Mouse (Mus musculus) megakaryocyte, adult 5-6 weeks (primary cell): ENCODE data around the gene Mical3. TPM values are rescaled to one million over a fixed set of nuclear protein-coding genes. Genes with fewer than 3 reads are reported as not detected.

Experiments used
- ATAC-seq: 2 replicates; pipeline ENCODE4 v1.8.0; 2016; ENCODE audit warnings: mild to moderate bottlenecking, inconsistent platforms; ENCODE audit not compliant: poor library complexity, severe bottlenecking
- total RNA-seq, 2 experiments: library from RNA; stranded (forward) in 1 of 2; stranded (reverse) in 1 of 2; fragments of 153-499, 151-499 nt in 1 of 2; fragments of 221-1000, 200-1000 nt in 1 of 2; gene quantifications; 2 replicates each; pipeline versions ENCODE4 v1.2.3 to v1.2.4; 2015 to 2017

Gene Mical3
- total RNA-seq, 2 experiments from 2014 or later: 2.4 to 7.7 TPM

DNA sequence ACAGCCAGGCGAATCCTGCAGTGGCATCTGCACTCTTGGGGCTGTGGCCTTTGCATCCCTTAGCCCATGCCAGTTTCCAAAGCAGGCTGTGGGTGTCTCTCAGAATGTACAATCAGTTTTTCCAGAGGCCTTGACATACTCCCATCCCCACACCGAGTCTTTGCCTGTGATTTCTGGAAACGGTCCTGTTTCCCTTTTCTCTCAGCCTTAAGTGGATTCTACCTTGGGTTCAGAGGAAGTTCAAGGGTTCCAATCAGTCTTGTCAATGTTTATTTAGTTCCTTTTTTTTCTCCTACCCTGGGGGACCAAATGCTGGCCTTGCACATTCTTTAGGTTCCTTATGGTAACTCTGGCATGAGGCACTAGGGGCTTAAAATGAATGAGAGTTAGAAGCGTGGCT is 16.0 kb upstream of the Mical3 start:
- ATAC-seq: peak; percentile 66

DNA sequence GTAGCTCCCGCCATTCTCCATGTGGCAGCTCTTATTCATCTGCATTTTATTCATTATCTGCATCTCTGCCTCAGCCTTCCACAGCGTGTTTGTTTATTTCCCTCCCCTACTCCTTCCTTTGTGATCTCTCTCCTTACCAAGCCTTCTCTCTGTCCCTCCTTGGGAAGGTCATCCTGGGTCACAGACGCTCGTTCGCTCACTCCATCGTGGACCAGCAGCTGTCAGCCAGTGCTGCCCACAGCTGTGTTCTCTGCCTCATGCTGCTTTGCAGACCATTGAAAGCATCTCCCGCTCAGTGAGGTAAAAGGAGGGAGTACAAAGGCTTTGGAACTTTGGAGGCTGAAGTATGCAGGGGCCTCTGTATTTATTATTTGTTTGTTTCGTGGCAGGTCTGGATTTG is 15.1 kb upstream of the Mical3 start:
- ATAC-seq: no peak

DNA sequence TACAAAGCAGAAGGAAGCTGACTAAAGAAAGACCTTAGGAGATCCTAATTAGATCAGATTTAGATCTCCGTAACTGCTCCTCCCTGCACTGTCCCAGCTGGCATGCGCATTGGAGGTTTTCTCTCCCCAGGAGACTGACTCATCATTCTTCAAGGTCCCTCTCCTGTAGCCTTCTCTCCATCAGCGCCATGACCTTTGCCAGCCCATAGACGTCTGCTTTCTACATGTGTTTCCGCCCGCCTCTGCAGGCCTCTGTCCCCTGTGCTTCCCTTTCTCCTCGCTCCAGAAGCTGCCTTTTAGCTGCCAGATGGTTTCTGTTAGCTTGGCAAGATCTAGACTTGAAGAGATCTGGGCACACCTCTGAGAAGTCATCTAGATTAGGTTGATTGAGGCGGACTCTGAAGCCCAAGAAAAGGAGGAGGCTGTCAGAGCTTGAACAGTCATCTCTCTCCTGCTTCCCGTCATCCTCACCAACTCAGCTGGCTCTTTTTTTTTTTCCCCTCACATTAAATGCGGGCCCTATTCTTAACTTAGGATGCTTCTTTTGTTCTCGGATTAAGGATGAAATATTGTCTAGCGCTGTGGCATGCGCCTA is 14.3 kb upstream of the Mical3 start:
- no peak for ATAC-seq

GRCm38 (mm10) chr6:121144066-121144465 is 13.3 kb upstream of the Mical3 start:
- ATAC-seq: no peak

DNA sequence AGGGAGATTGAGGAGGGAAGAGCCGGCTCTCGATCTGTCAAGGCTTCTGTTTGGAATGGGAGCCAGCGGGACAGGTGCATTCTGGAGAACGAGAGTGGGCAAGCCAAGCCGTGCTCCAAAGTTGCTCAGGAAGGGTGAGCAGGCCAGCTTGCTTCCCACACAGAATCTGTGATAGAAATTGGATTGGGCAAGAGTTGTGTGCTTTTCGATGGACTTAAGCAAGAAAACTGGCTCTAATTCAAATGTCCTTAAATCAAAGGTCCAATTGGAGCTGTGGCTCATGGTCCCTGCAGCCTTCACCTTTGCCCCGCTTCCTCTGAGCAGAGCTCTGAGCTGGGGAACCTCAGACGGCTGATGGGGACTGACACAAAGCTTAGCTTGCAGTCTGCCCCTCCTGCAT is 12.6 kb upstream of the Mical3 start:
- ATAC-seq: no peak

DNA sequence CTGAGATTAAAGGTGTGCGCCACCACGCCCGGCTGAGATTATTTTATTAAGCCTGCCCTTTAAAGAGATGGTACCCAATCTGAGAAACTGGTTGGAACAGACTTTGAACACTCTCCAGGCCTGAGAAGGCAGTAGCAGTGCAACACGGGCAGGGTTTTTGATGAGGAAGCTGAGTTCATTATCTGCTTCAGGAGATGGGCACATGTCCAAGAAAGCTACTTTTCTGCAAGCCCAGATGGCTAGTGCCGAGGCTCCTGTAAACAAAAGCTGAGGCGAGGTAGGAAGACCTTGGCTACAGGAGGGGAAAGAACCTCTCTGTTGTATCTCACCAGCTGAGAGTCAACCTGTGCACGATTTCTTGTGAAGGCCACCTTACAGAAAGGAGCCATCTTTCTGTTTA is 11.5 kb upstream of the Mical3 start:
- ATAC-seq: no peak

- ATAC-seq: no peak
Observed at GRCm38 (mm10) chr6:121139271-121139670, 8.5 kb upstream of the Mical3 start.

DNA sequence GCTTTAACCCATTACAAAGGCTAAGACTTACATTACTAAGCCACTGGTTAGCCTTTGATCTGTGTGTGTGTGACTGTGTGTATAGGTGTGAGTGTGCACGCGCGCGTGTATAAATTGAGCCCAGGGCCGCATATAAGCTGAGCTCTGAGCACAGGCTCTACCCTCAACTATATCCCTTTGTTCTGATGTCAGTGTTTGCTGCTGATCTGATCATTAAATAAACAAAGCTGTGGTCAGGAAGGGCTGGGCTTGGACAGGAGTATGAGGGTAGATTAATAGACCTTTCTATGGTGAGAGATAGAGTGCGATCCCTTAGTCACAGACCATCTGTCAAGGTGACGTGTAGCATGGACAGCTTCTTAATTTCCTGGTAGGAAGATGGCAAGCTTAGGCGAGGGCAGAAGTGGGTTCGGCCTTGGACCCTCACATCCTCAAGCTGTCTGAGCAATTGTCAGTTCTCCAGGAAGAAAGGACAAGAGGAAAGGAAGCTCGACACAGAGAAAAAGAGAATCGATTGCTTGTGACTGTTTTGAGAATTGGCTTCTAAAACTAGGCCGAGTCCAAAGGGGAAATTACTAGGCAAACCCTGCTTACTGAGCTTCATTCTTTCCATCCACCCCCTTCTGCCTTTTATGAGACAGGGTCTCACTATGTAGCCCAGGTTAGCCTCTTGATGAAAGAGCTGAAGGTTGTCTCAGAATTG is 7.7 kb upstream of the Mical3 start:
- no peak for ATAC-seq

DNA sequence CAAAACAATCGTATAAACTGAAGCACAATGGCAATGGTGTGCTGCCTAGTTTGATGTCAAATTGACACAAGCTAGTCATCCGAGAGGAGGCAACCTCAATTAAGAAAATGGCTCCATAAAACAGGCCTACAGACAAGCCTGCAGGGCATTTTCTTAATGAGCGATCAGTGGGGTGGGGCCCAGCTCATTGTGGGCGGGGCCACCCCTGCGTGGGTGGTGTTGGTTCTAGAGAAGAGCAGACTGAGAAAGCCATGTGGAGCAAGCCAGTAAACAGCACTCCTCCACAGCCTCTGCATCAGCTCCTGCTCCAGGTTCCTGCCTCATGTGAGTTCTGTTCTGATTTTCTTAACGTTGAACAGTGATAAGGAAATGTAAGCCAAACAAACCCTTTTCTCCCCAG is 6.4 kb upstream of the Mical3 start:
- ATAC-seq: no peak

GRCm38 (mm10) chr6:121134884-121135283 is 4.1 kb upstream of the Mical3 start:
- no peak for ATAC-seq

DNA sequence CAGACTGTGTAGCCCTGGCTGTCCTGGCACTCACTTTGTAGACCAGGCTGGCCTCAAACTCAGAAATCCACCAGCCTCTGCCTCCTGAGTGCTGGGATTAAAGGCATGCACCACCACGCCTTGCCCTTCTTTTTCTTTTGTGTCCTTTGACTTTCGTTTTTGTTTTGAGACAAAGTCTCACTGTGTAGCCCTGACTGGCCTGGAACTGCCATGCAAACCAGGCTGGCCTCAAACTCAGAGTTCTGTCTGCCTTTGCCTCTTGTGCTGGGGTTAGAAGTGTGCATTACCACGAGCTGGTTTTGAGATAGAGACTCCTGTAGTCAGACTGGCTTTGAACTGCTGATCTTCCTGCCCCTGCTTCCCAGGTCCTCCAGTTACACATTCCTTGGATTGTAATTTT is 3.5 kb upstream of the Mical3 start:
- no peak for ATAC-seq

DNA sequence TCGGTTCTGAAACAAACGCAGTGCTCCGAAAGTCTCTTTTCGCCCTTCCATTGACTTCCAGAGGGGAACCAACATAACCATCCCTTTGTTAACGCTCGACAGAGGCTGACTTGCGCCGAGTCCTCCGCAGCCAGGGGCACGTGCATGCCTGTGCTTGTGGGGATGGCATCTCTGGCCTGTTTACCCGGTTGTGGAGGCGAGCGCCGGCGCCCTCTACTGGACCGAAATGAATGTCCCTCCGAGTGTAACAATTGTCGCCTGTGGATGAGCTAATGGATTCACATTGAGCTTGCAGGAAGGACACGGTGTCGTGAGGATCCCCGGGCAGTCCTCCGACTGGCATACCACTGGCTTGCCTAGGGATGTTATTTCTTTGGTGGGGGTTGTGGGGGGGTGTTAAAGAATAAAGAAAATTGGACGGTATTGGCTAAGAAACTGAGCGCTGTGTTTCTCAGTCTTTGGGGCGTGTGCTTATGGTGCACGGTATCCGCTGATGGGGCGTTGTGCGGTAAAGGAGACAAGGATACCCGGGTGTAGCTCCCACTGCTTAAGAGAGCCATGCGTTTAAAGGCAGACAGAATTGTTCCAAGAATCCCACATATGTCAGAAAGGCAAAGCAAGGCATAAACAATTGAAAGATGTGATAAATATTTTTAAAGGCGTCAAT is 627 bp downstream of the Mical3 start:
- ATAC-seq: peak; percentile 98

GRCm38 (mm10) chr6:121129506-121129905 is 1.3 kb downstream of the Mical3 start:
- ATAC-seq: no peak

DNA sequence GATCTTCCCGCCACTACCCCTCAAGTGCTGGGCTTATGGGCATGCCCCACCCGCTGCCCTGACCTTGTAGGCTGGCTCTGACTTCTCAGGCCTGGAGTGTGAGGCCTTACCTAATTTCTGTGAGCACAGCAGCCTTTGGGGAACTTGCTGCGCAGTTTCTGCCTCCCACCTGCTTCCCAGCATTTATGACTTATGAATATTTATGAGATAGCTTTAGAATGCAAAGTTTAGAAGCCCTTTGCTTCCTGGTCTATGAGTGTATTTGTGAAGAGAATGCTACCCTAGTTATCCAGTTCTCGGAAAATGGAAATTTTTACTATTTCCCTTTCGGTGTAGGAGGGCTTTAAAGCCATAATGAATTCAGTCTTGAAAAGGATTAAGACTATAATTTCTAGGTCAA is 2.1 kb downstream of the Mical3 start:
- ATAC-seq: no peak

DNA sequence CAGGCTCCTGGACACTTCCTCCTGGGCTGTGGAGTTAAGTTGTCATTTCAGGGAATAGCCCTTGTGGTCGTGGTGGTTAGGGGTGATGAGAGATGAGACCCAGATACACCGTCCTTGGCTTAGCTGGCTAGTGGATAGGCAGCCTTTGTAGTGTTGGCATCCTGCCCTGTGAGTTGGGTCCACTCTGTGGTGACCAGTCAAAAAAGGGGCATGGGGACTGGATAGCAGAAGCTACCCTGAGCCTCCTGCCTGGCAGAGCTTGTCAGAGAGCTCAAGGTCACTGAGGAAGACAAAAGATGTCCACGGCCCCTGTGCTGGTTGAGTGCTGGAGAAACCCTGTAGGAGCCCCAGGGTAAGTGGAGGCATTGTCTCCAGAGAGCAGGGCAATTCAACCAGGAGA is 3.1 kb downstream of the Mical3 start:
- ATAC-seq: no peak

GRCm38 (mm10) chr6:121126202-121126601 is 4.6 kb downstream of the Mical3 start:
- no peak for ATAC-seq

GRCm38 (mm10) chr6:121122739-121123241 is 8.0 kb downstream of the Mical3 start:
- ATAC-seq: no peak

DNA sequence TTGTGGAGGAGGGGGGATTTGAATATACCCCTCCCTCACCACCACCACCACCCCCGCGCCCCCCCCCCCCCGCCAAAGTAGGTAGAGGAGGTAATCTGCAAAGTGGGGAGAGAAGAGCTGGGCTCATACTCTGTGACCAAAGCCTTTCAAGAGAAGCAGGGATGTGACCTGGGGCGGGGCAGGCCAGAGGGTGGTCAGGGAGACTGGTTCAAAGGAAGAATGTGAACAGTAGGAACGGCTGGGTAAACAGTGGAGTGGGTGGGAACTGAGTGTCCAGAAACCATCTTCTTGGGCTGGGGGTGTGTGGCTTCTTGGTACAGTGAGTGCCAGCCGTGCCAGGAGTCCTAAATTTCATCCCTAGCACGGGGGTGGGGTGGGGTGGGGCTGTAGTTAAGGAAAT is 10.0 kb downstream of the Mical3 start:
- no peak for ATAC-seq

GRCm38 (mm10) chr6:121117971-121118755 is 12.6 kb downstream of the Mical3 start:
- no peak for ATAC-seq

DNA sequence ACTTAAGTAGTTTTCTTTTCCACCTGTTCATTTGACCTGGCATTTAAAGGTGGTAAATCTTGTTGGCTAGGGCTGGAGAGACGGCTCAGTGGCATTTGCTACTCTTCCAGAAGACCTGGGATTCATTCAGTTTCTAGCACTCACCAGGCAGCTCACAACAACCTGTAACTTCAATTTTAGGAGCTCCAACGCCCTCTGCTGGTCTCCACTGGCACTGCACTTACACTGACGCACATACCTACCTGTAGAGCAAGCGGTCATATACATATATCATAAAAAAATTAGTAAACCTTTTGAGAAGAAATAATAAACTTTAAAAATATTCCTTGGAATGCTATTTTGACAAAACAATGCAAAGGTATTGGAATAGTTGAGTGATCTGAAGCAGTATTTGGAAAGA is 13.7 kb downstream of the Mical3 start:
- no peak for ATAC-seq

DNA sequence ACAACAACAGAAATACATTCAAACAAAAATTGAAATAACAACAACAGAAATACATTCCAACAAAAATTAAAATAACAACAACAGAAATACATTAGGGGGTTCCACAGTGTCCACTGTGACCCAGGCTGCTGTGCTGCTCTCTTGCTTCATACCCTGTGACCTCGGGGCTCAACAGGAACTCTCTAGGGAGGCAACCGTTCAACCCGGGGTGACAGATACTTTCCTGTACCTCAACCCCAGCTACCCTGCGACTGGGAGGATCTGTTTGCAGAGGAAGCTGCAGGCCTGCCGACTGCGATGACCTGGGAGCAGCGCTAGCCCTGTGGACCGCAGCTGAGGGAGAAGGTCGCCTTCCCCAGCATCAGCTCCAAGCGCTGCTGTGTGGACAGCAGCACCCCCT is 14.4 kb downstream of the Mical3 start:
- peak; percentile 33 for ATAC-seq
